Mouse (Mus musculus) adipose tissue, adult 10 weeks (tissue): ENCODE results near the gene B4galnt1. TPM values are rescaled to one million over a fixed set of nuclear protein-coding genes. Genes with fewer than 3 reads are reported as not detected.

Experiments
- polyA plus RNA-seq: library from polyadenylated mRNA; stranded (reverse); fragments of 350-450 nt; fragmentation: Illumina TruSeq; extraction: RNeasy Lipid Tissue Mini Kit (QIAGEN cat#74804); gene quantifications from one replicate; pipeline ENCODE4 v1.2.3, GENCODE M21; 2014; ENCODE audit warnings: low read depth, low replicate concordance

The B4galnt1 gene
- polyA plus RNA-seq = 73.3 TPM

GRCm38 (mm10) chr10:127164631-127165353, at the start of gene B4galnt1:
Gene B4galnt1, plus strand, starts transcription at chr10:127165225.

GRCm38 (mm10) chr10:127121066-127121477, 44.0 kb upstream of the B4galnt1 start, which contains the start of gene Os9:
Gene Os9, minus strand, starts transcription at chr10:127121131.

GRCm38 (mm10) chr10:127179871-127180694, 15.1 kb downstream of the B4galnt1 start, which contains the start of gene Slc26a10:
Gene Slc26a10, minus strand, starts transcription at chr10:127180645.

DNA sequence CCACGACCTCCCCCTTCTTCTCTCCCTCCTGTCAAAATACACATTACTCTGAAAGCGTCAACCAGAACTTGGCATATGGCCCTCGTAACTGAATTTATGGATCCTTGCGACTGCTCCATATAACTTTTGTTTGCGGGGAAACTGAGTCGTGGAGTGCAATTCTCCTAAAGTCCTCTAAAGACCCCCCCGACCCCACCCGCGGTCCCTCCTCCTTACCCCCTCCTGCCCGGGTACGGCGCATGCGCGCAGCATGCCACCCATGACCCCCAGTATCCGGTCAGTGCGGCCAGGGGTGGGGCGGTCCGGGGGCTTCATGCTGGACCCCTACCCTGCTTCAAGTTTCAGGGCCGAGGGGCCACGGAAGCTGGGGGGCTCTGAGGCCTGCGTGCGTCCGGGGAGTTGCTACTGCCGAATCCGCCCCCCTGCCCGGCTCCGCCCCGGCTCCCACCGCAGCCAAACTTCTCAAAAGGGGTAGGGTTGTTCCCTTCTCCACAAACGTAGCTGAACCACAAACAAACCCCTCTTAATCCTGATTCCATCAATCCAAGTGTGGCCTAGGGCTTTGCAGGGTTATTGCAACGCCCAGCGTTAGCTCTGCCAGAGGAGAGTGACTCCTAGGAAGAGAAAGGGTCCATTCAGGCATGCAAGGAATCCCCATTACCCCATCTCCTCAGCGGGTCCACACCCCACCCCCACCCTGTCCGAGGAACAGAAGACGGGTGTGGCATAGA, 24.8 kb downstream of the B4galnt1 start, which contains the start of gene Arhgef25:
Arhgef25 (minus strand) TSS at position 433 of the 731 bp plus-strand sequence.

GRCm38 (mm10) chr10:127195328-127196129, 30.5 kb downstream of the B4galnt1 start, which contains the start of gene Dtx3:
Gene Dtx3, minus strand, starts transcription at chr10:127195728.

DNA sequence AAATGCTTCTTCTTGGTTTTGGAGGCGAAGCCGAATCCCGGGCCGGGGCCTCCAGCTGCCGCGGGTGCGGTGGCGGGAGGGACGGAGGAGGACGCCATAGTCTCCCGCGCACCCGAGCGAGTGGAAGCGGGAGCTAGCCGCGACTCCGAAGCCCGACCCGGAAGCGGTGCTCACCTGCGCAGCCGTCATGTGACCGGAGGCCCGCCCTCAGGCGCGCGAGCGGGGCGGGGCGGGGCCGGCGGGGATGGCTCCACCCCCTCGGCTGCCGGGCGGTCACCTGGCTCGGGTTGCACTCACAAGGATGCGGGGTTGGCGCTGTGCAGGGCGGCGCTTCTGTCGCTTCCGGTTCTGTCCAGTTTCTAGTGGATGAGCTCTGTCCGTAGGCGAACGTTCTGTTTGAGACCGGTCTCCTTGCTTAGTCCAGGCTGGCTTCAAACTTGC, 46.4 kb downstream of the B4galnt1 start, which contains the start of gene Pip4k2c:
Pip4k2c (minus strand) TSS at position 172 of the 441 bp plus-strand sequence.

Other genes with a start within 250 kb of the B4galnt1 start
- 107 TPM for gene Ctdsp2, start 186.5 kb upstream of the B4galnt1 start, polyA plus RNA-seq
- gene Avil, start 164.5 kb upstream of the B4galnt1 start, polyA plus RNA-seq = 0.19 TPM
- gene Tsfm, start 134.4 kb upstream of the B4galnt1 start, polyA plus RNA-seq = 25.2 TPM
- 26.8 TPM for gene Mettl1, start 123.8 kb upstream of the B4galnt1 start, polyA plus RNA-seq
- gene Eef1akmt3, start 123.7 kb upstream of the B4galnt1 start, polyA plus RNA-seq = 0.53 TPM
- gene Cyp27b1, start 117.0 kb upstream of the B4galnt1 start, polyA plus RNA-seq = 0.27 TPM
- 6.8 TPM for gene March9, start 105.0 kb upstream of the B4galnt1 start, polyA plus RNA-seq
- 186 TPM for gene Cdk4, start 101.7 kb upstream of the B4galnt1 start, polyA plus RNA-seq
- gene Tspan31, start 95.0 kb upstream of the B4galnt1 start, polyA plus RNA-seq = 87.3 TPM
- 3.9 TPM for gene Agap2, start 89.9 kb upstream of the B4galnt1 start, polyA plus RNA-seq
- gene Os9, start 44.1 kb upstream of the B4galnt1 start, polyA plus RNA-seq = 160 TPM
- 1.5 TPM for gene Slc26a10, start 15.4 kb downstream of the B4galnt1 start, polyA plus RNA-seq
- 29.2 TPM for gene Arhgef25, start 24.9 kb downstream of the B4galnt1 start, polyA plus RNA-seq
- gene Dtx3, start 30.5 kb downstream of the B4galnt1 start, polyA plus RNA-seq = 73.3 TPM
- gene Pip4k2c, start 46.4 kb downstream of the B4galnt1 start, polyA plus RNA-seq = 87.8 TPM
- 2.7 TPM for gene Kif5a, start 98.1 kb downstream of the B4galnt1 start, polyA plus RNA-seq
- 189 TPM for gene Dctn2, start 101.1 kb downstream of the B4galnt1 start, polyA plus RNA-seq
- gene Mbd6, start 123.8 kb downstream of the B4galnt1 start, polyA plus RNA-seq = 36.5 TPM
- gene Mars, start 146.6 kb downstream of the B4galnt1 start, polyA plus RNA-seq = 41.3 TPM
- gene Arhgap9, start 156.7 kb downstream of the B4galnt1 start, polyA plus RNA-seq = 9.8 TPM
- 9.5 TPM for gene Gli1, start 176.7 kb downstream of the B4galnt1 start, polyA plus RNA-seq
- not detected for gene Inhbe, start 189.2 kb downstream of the B4galnt1 start, polyA plus RNA-seq
- not detected for gene Inhbc, start 205.2 kb downstream of the B4galnt1 start, polyA plus RNA-seq
- gene R3hdm2, start 215.1 kb downstream of the B4galnt1 start, polyA plus RNA-seq = 70.1 TPM